Mouse (Mus musculus) ES-Bruce4 (cell line): ENCODE measurements around the gene Zfp367. TPM values are rescaled to one million over a fixed set of nuclear protein-coding genes. Genes with fewer than 3 reads are reported as not detected.

Source experiments
- H3K27ac ChIP-seq: 2 replicates; pipeline ENCODE4 v1.5.1; 2012; ENCODE audit warnings: low read length, inconsistent platforms; ENCODE audit not compliant: insufficient read depth
- H3K27me3 ChIP-seq: 2 replicates; pipeline ENCODE4 v1.6.1; 2012; ENCODE audit warnings: mild to moderate bottlenecking, low read length, inconsistent platforms; ENCODE audit not compliant: control insufficient read depth, poor library complexity, insufficient read depth, severe bottlenecking
- H3K36me3 ChIP-seq: 2 replicates; pipeline ENCODE4 v1.6.1; 2012; ENCODE audit warnings: inconsistent platforms, mild to moderate bottlenecking, low read length, moderate library complexity; ENCODE audit not compliant: control insufficient read depth, poor library complexity, insufficient read depth, severe bottlenecking
- H3K4me1 ChIP-seq: one replicate; pipeline ENCODE4 v1.8.1; 2011; ENCODE audit warnings: low read length; ENCODE audit not compliant: control insufficient read depth, insufficient read depth
- H3K4me3 ChIP-seq: 2 replicates; pipeline ENCODE4 v1.5.1; 2011; ENCODE audit warnings: low read depth, mild to moderate bottlenecking, low read length
- H3K9ac ChIP-seq: 2 replicates; pipeline ENCODE4 v1.6.1; 2012; ENCODE audit warnings: low read depth, mild to moderate bottlenecking, inconsistent platforms; ENCODE audit not compliant: poor library complexity, severe bottlenecking
- H3K9me3 ChIP-seq: replicated peaks from 2 replicates; pipeline ENCODE4 v1.6.1; 2012; ENCODE audit warnings: mild to moderate bottlenecking, low read length, inconsistent platforms; ENCODE audit not compliant: control insufficient read depth, poor library complexity, insufficient read depth, severe bottlenecking
- CTCF ChIP-seq: IDR thresholded peaks from one replicate; pipeline ENCODE4 v1.8.1; 2011; ENCODE audit warnings: low read depth, low read length
- EP300 ChIP-seq: IDR thresholded peaks from 2 replicates; pipeline ENCODE4 v1.6.1; 2011; ENCODE audit warnings: low read depth, low read length; ENCODE audit not compliant: insufficient read depth
- POLR2A ChIP-seq: IDR thresholded peaks from one replicate; pipeline ENCODE4 v1.8.1; 2011; ENCODE audit warnings: low read length; ENCODE audit not compliant: insufficient read depth
- polyA plus RNA-seq: library from polyadenylated mRNA; stranded (reverse); fragments of >200 nt; gene quantifications from 2 replicates; pipeline ENCODE4 v1.2.4, GENCODE M21; 2011; ENCODE audit warnings: low read depth; ENCODE audit not compliant: missing spikeins, insufficient read depth, insufficient read length

Gene Zfp367
- polyA plus RNA-seq, 1 experiment = 32.2 TPM

GRCm38 (mm10) chr13:64161916-64162611 lies 9.1 kb upstream of the Zfp367 start:
- Histone ChIP-seq H3K27me3 (0 out of 2 replicates have a peak, but pooled peaks cover 3% of the 10 kb centered on the region), H3K9ac (peak overlapping the region; percentile 89), H3K36me3 (no peaks in the 10 kb centered on the region), H3K4me1 (no peaks in the 10 kb centered on the region), H3K4me3 (peak overlapping the region; percentile 69), H3K27ac (no peak overlapping the region), H3K9me3 (peaks cover 33% of the 10 kb centered on the region)
- TF ChIP-seq CTCF (no peak), EP300 (no peak), POLR2A (no peak)

DNA sequence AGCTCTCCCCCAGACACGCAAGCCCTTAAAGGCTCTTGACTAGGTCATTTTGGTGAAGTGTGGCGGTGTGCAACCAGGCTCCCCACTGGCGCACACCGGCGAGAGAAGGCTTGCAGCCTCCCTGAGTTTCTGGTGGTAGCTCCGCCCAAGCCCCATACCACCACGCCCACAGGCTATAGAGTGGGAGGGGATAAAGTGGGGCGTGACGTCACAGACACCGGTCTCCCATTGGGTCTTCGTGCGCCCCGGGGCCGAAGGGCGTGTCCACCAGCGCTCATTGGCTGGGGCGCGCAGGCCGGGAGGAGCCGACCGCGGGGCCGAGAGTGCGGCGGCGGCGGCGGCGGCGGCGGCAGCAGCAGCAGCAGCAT lies 8.5 kb upstream of the Zfp367 start, which contains the start of gene Habp4:
Gene Habp4 (plus strand): TSS at position 277 of the 368 bp plus-strand sequence.
- Histone ChIP-seq H3K27me3 (0 out of 2 replicates have a peak, but pooled peaks cover 3% of the 10 kb centered on the region), H3K27ac (peak within 1 kb of the TSS; percentile 31), H3K9me3 (peaks cover 28% of the 10 kb centered on the region), H3K4me1 (no peaks in the 10 kb centered on the region), H3K9ac (peak within 1 kb of the TSS; percentile 89), H3K4me3 (peak within 1 kb of the TSS; percentile 77), H3K36me3 (no peaks in the 10 kb centered on the region)
- TF ChIP-seq POLR2A (no peak), EP300 (0 out of 2 replicates have a peak, but pooled peaks have one; percentile 43)

DNA sequence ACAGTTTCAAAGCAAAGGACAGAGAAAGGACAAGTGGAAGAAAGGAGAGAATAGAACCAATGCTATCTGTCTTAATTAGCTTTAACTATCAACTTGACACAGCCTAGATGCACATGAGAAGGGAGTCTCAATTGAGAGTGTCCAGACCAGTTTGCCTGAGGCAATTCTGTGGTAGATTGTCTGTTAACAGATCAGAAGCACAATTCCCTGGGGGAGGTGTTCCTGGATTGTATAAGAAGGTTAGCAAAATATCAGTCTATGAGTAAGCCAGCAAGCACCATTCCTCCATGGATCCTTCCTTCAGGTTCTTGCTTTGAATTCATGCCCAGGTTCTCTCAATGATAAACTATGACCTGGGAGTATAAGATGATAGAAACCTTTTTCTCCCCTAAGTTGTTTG lies 4.0 kb upstream of the Zfp367 start:
- no peaks in the 10 kb centered on the region for H3K9me3 ChIP-seq
- TF ChIP-seq POLR2A (no peak), CTCF (no peak)
- H3K27ac ChIP-seq = no peak overlapping the region
- no peaks in the 10 kb centered on the region for H3K27me3 ChIP-seq
- H3K9ac ChIP-seq = no peak overlapping the region
- H3K4me1 ChIP-seq = no peaks in the 10 kb centered on the region
- H3K36me3 ChIP-seq = no peaks in the 10 kb centered on the region
- no peak overlapping the region for H3K4me3 ChIP-seq

GRCm38 (mm10) chr13:64155171-64155571 lies 2.2 kb upstream of the Zfp367 start:
- H3K4me1 ChIP-seq = peaks cover 1% of the 10 kb centered on the region
- H3K27me3 ChIP-seq = no peaks in the 10 kb centered on the region
- no peak for TF ChIP-seq POLR2A
- TF ChIP-seq CTCF = no peak
- no peak for TF ChIP-seq EP300
- no peak overlapping the region for H3K9ac ChIP-seq
- no peak overlapping the region for H3K27ac ChIP-seq
- H3K4me3 ChIP-seq = no peak overlapping the region
- no peaks in the 10 kb centered on the region for H3K36me3 ChIP-seq
- no peaks in the 10 kb centered on the region for H3K9me3 ChIP-seq

DNA sequence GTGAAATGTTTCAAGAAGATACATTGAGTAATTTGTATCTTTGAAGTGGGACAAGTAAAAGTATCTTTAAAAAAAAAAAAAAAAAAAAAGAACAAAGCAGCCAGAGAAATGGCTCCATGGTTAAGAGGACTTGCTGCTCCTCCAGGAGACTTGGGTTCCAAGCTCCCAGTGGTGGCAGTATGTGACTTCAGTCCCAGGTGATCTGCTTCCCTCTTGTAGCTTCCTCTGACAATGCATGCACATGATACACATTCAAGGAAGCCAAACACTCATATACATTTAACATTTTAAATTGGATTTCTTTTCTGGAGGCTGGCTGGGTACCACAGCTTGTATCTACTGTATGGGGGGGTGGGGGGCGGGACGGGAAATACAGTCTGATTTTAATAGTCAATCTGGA lies 1.6 kb upstream of the Zfp367 start:
- Histone ChIP-seq H3K27ac (peak overlapping the region; percentile 50; the same call in 1 of the 2 replicates), H3K27me3 (no peaks in the 10 kb centered on the region), H3K4me3 (no peak overlapping the region), H3K9ac (no peak overlapping the region), H3K36me3 (no peaks in the 10 kb centered on the region), H3K4me1 (peaks cover 2% of the 10 kb centered on the region), H3K9me3 (no peaks in the 10 kb centered on the region)
- TF ChIP-seq CTCF (no peak), EP300 (no peak), POLR2A (no peak)

GRCm38 (mm10) chr13:64153751-64154267 lies 807 bp upstream of the Zfp367 start:
- Histone ChIP-seq H3K9me3 (no peaks in the 10 kb centered on the region), H3K4me3 (peak overlapping the region; percentile 51), H3K9ac (peak overlapping the region; percentile 58), H3K4me1 (peaks cover 2% of the 10 kb centered on the region), H3K27me3 (no peaks in the 10 kb centered on the region), H3K36me3 (no peaks in the 10 kb centered on the region), H3K27ac (peak overlapping the region; percentile 85)
- TF ChIP-seq EP300 (peak; percentile 64; the same call in 1 of the 2 replicates), CTCF (no peak)
